ENCODE assay signal across 9 mouse cellular contexts in the genomic region with DNA sequence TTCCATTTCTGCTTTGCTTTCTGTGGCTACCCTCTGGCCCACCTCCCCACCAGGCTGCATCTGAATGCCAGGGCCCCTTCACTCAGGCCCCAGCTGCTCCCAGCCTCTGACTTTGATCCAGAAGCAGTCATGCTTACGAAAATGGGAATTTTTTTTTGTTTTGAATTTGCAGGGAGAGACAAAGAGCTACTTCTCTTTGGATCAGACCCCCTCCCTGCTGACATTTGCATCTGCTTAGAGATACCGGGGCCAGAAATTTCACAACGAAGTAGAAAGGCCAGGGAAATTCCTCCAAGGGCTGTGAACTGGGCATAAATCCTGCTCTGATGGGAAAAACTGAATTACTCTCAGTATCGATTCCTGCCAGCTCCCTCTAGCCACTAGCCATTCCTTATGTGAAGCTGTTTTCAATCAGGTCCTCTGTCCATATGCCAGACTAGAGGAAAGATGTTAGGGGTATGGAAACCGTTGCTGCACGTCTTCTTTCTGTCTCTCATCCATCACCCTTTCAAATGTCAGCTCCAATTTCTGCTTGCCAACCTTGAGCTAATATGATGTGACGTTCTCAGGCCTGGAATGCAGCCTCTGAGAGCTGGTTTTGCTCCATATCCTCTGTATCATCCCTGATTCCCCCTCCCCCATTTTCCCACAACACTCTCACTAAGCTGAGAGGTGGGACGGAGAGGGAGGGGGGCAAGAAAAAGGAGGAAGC.
DNase-seq lines count a peak whose midpoint lies in the region; ATAC-seq and TF ChIP-seq lines count a peak whose summit lies in the region.
"Had no signal": no experiment of that assay in that cellular context is flagged by ENCODE, and none has a peak within 500 bp of the region (broad histone marks: within the 10 kb centered on the region; RNA-seq: fewer than 3 reads in every experiment).

No protein-coding gene starts in this region.

- peaks cover 6% of the 10 kb centered on the region; the same call in 1 of the 2 replicates for H3K4me1 ChIP-seq in heart, embryonic 12.5 days (replicated peaks)
- H3K4me1 ChIP-seq in embryonic facial prominence, embryonic 14.5 days (ENCODE audit: control insufficient read depth, insufficient read depth, low read length), result peaks cover 28% of the 10 kb centered on the region
- H3K4me1 ChIP-seq in hindbrain, embryonic 10.5 days (replicated peaks), result peaks cover 39% of the 10 kb centered on the region
- H3K4me1 ChIP-seq in midbrain, embryonic 14.5 days (ENCODE audit: control insufficient read depth, insufficient read depth, low read length), result peaks cover 12% of the 10 kb centered on the region
- H3K4me1 ChIP-seq in liver, postnatal 0 days (ENCODE audit: insufficient read depth), result no peaks in the 10 kb centered on the region
- H3K4me1 ChIP-seq: liver, embryonic 15.5 days had no signal

- no peak overlapping the region for H3K9ac ChIP-seq in heart, embryonic 12.5 days
- 0 out of 2 replicates have a peak overlapping the region, but pooled peaks have one; percentile 3 for H3K9ac ChIP-seq in embryonic facial prominence, embryonic 14.5 days (ENCODE audit: low read depth, low read length)
- no peak overlapping the region for H3K9ac ChIP-seq in midbrain, embryonic 14.5 days (replicated peaks; ENCODE audit: low read length)
- no peak overlapping the region for H3K9ac ChIP-seq in liver, postnatal 0 days (replicated peaks)
- H3K9ac ChIP-seq: liver, embryonic 15.5 days had no signal

- H3K4me2 ChIP-seq in heart, embryonic 12.5 days, result no peak overlapping the region
- no peak overlapping the region for H3K4me2 ChIP-seq in embryonic facial prominence, embryonic 14.5 days (ENCODE audit: low read depth, low read length)
- H3K4me2 ChIP-seq in midbrain, embryonic 14.5 days (ENCODE audit: low read length), result no peak overlapping the region
- H3K4me2 ChIP-seq in liver, postnatal 0 days (ENCODE audit: low read depth, low read length), result no peak overlapping the region
- H3K4me2 ChIP-seq: liver, embryonic 15.5 days had no signal

- no peak for TF ChIP-seq CTCF in liver, postnatal 0 days (IDR thresholded peaks at IDR 0.05; ENCODE audit: low read depth)

- H3K27me3 ChIP-seq in heart, embryonic 12.5 days (replicated peaks), result no peaks in the 10 kb centered on the region
- H3K27me3 ChIP-seq in embryonic facial prominence, embryonic 14.5 days (replicated peaks; ENCODE audit: control insufficient read depth, insufficient read depth, low read length), result no peaks in the 10 kb centered on the region
- H3K27me3 ChIP-seq in hindbrain, embryonic 10.5 days (ENCODE audit: insufficient read depth, poor library complexity, severe bottlenecking), result no peaks in the 10 kb centered on the region
- no peaks in the 10 kb centered on the region for H3K27me3 ChIP-seq in midbrain, embryonic 14.5 days (ENCODE audit: control insufficient read depth, insufficient read depth, low read length)
- H3K27me3 ChIP-seq in liver, postnatal 0 days (ENCODE audit: insufficient read depth, low read length), result no peaks in the 10 kb centered on the region
- H3K27me3 ChIP-seq: liver, embryonic 15.5 days had no signal

- no peaks in the 10 kb centered on the region for H3K36me3 ChIP-seq in heart, embryonic 12.5 days
- no peaks in the 10 kb centered on the region for H3K36me3 ChIP-seq in embryonic facial prominence, embryonic 14.5 days (ENCODE audit: control insufficient read depth, insufficient read depth, low read length)
- no peaks in the 10 kb centered on the region for H3K36me3 ChIP-seq in hindbrain, embryonic 10.5 days
- no peaks in the 10 kb centered on the region for H3K36me3 ChIP-seq in midbrain, embryonic 14.5 days (ENCODE audit: control insufficient read depth, insufficient read depth, low read length)
- H3K36me3 ChIP-seq in liver, postnatal 0 days (replicated peaks; ENCODE audit: insufficient read depth, low read length), result no peaks in the 10 kb centered on the region
- H3K36me3 ChIP-seq: liver, embryonic 15.5 days had no signal

- peak; percentile 96 for DNase-seq in heart, adult 11 months
- peak; percentile 93 for DNase-seq in embryonic facial prominence, embryonic 14.5 days (ENCODE audit: low spot score)
- peak; percentile 51 for DNase-seq in hindbrain, embryonic 10.5 days (ENCODE audit: low spot score)
- peak; percentile 65 for DNase-seq in midbrain, embryonic 14.5 days
- DNase-seq in thymus, postnatal 36 days, result no peak
- DNase-seq in liver, postnatal 0 days, result no peak
- DNase-seq in frontal cortex, postnatal 10 days (ENCODE audit: low spot score in 2 of 2), result no peak

- no peak for ATAC-seq in heart, embryonic 12.5 days (ENCODE audit: insufficient number of reproducible peaks, low FRiP score)
- ATAC-seq in embryonic facial prominence, embryonic 14.5 days (ENCODE audit: low read depth), result peak; percentile 91
- ATAC-seq in midbrain, embryonic 14.5 days (ENCODE audit: low FRiP score, low TSS enrichment), result peak; percentile 71
- no peak for ATAC-seq in liver, postnatal 0 days

- H3K4me3 ChIP-seq in heart, embryonic 12.5 days, result no peak overlapping the region
- H3K4me3 ChIP-seq in embryonic facial prominence, embryonic 14.5 days (ENCODE audit: low read depth, low read length), result no peak overlapping the region
- H3K4me3 ChIP-seq in hindbrain, embryonic 10.5 days, result no peak overlapping the region
- no peak overlapping the region for H3K4me3 ChIP-seq in midbrain, embryonic 14.5 days (replicated peaks; ENCODE audit: low read depth, low read length)
- H3K4me3 ChIP-seq in liver, postnatal 0 days (ENCODE audit: low read depth, low read length), result no peak overlapping the region
- H3K4me3 ChIP-seq: liver, embryonic 15.5 days had no signal

- TF ChIP-seq EP300 in liver, postnatal 0 days (IDR thresholded peaks at IDR 0.05; ENCODE audit: low read depth), result no peak

- H3K27ac ChIP-seq in heart, embryonic 12.5 days (ENCODE audit: poor library complexity, severe bottlenecking), result no peak overlapping the region
- H3K27ac ChIP-seq in embryonic facial prominence, embryonic 14.5 days (replicated peaks; ENCODE audit: low read depth, low read length), result peak overlapping the region; percentile 70
- peak overlapping the region; percentile 86 for H3K27ac ChIP-seq in hindbrain, embryonic 10.5 days
- H3K27ac ChIP-seq in midbrain, embryonic 14.5 days (replicated peaks; ENCODE audit: low read depth, low read length), result peak overlapping the region; percentile 60
- H3K27ac ChIP-seq in liver, postnatal 0 days (ENCODE audit: low read depth), result no peak overlapping the region
- H3K27ac ChIP-seq: liver, embryonic 15.5 days had no signal

- peaks cover 6% of the 10 kb centered on the region; the same call in 1 of the 2 replicates for H3K9me3 ChIP-seq in heart, embryonic 12.5 days (replicated peaks)
- 0 out of 2 replicates have a peak, but pooled peaks cover 4% of the 10 kb centered on the region for H3K9me3 ChIP-seq in embryonic facial prominence, embryonic 14.5 days (ENCODE audit: control insufficient read depth, low read length)
- H3K9me3 ChIP-seq in hindbrain, embryonic 10.5 days, result 0 out of 2 replicates have a peak, but pooled peaks cover 2% of the 10 kb centered on the region
- no peaks in the 10 kb centered on the region for H3K9me3 ChIP-seq in midbrain, embryonic 14.5 days (ENCODE audit: control insufficient read depth, low read length)
- no peaks in the 10 kb centered on the region for H3K9me3 ChIP-seq in liver, postnatal 0 days (ENCODE audit: low read length)
- H3K9me3 ChIP-seq: liver, embryonic 15.5 days had no signal

- 43% methylated on average over 8 of the region's 8 CpGs for WGBS in heart, embryonic 12.5 days
- 16% methylated on average over 8 of the region's 8 CpGs for WGBS in embryonic facial prominence, embryonic 14.5 days
- WGBS in hindbrain, embryonic 10.5 days, result 21% methylated on average over 8 of the region's 8 CpGs
- WGBS in midbrain, embryonic 14.5 days, result 7% methylated on average over 8 of the region's 8 CpGs
- 52% methylated on average over 8 of the region's 8 CpGs for WGBS in liver, postnatal 0 days (ENCODE audit: insufficient replicate concordance)

Comparison
In these comparisons a context has a peak if more than half of its experiments do, and no peak if none do; other contexts are left out.
1. DNase-seq: peak in heart, adult 11 months (single experiment), embryonic facial prominence, embryonic 14.5 days (single experiment), hindbrain, embryonic 10.5 days (single experiment) and midbrain, embryonic 14.5 days (single experiment); none in thymus, postnatal 36 days (0 of 2), liver, postnatal 0 days (single experiment) and frontal cortex, postnatal 10 days (0 of 2).
2. ATAC-seq: peak in embryonic facial prominence, embryonic 14.5 days (single experiment) and midbrain, embryonic 14.5 days (single experiment); none in heart, embryonic 12.5 days (single experiment) and liver, postnatal 0 days (single experiment).
3. H3K27ac ChIP-seq: peak in embryonic facial prominence, embryonic 14.5 days (single experiment), hindbrain, embryonic 10.5 days (single experiment) and midbrain, embryonic 14.5 days (single experiment); none in heart, embryonic 12.5 days (single experiment) and liver, postnatal 0 days (single experiment).